Mouse (Mus musculus) ES-E14 (cell line): ENCODE results near the gene Dnajb12.

ENCODE experiments used
- CHD2 ChIP-seq: IDR thresholded peaks from 2 replicates; pipeline ENCODE4 v1.6.1; 2014; ENCODE audit warnings: mild to moderate bottlenecking, low read depth, low read length, inconsistent platforms
- HCFC1 ChIP-seq: IDR thresholded peaks from 2 replicates; pipeline ENCODE4 v1.6.1; 2012; ENCODE audit warnings: low read length, inconsistent platforms, borderline replicate concordance; ENCODE audit not compliant: insufficient read depth
- MAFK ChIP-seq: IDR thresholded peaks from 2 replicates; pipeline ENCODE4 v1.6.1; 2014; ENCODE audit warnings: mild to moderate bottlenecking, low read depth, low read length, inconsistent platforms; ENCODE audit not compliant: insufficient read depth
- ZC3H11A ChIP-seq: IDR thresholded peaks from 2 replicates; pipeline ENCODE4 v1.6.1; 2012; ENCODE audit warnings: low read depth, mild to moderate bottlenecking, inconsistent platforms, low read length, borderline replicate concordance
- ZNF384 ChIP-seq: IDR thresholded peaks from 2 replicates; pipeline ENCODE4 v1.6.1; 2012; ENCODE audit warnings: low read depth, low read length, inconsistent platforms

DNA sequence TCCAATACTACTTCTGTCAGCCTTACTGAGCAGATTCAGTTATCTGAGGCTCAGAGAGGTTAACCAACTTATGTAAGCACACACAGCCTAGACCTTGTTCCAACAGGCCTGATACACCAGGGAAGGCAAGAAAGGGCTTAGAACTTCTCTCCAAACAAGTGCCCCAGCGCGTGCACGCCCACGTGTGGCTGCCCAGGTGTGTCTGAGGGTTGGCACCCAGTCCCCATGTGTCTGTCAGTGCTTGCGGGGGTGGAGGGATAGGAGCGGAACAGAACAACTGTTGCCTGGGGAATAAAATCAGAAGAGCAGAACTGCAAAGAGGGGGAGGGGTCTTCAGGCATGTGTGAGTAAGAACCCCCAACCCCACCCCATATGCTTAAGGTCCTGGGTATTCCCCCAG lies 31.7 kb downstream of the Dnajb12 start:
- TF ChIP-seq HCFC1 (no peak), ZNF384 (no peak), CHD2 (no peak), ZC3H11A (no peak), MAFK (no peak)
